Mouse (Mus musculus): ENCODE measurements at regions not wholly inside any gene's neighbourhood (a gene's known extent, or its start where the extent isn't known, plus 50 kb on each side); places are given as distances from the start of the nearest gene placed in this dataset.

- no peak for DNase-seq (ENCODE audit: low spot score in 2 of 2)
Observed at GRCm38 (mm10) chr17:80792605-80793004, 64.3 kb upstream of the Map4k3 start.

GRCm38 (mm10) chr17:80789706-80790105 is 61.4 kb upstream of the Map4k3 start:
- DNase-seq (ENCODE audit: low spot score in 2 of 2): no peak

GRCm38 (mm10) chr17:80789000-80789399 is 60.7 kb upstream of the Map4k3 start:
- DNase-seq (ENCODE audit: low spot score in 2 of 2): no peak

GRCm38 (mm10) chr17:80786858-80787257 is 58.6 kb upstream of the Map4k3 start:
- no peak for DNase-seq (ENCODE audit: low spot score in 2 of 2)

GRCm38 (mm10) chr17:80786061-80786851 is 58.0 kb upstream of the Map4k3 start:
- DNase-seq (ENCODE audit: low spot score in 2 of 2): no peak

- DNase-seq (ENCODE audit: low spot score in 2 of 2): no peak
Observed at GRCm38 (mm10) chr17:80785476-80785875, 57.2 kb upstream of the Map4k3 start.

- DNase-seq (ENCODE audit: low spot score in 2 of 2): no peak
Observed at GRCm38 (mm10) chr17:80785049-80785448, 56.8 kb upstream of the Map4k3 start.

GRCm38 (mm10) chr17:80782233-80782632 is 53.9 kb upstream of the Map4k3 start:
- DNase-seq (ENCODE audit: low spot score in 2 of 2): no peak

GRCm38 (mm10) chr17:80781621-80782020 is 53.3 kb upstream of the Map4k3 start:
- no peak for DNase-seq (ENCODE audit: low spot score in 2 of 2)

GRCm38 (mm10) chr17:80780303-80780702 is 52.0 kb upstream of the Map4k3 start:
- DNase-seq (ENCODE audit: low spot score in 2 of 2): no peak

- no peak for DNase-seq (ENCODE audit: low spot score in 2 of 2)
Observed at GRCm38 (mm10) chr17:80779782-80780181, 51.5 kb upstream of the Map4k3 start.
